Mouse (Mus musculus): ENCODE measurements around the gene Smpd2.

Smpd2 gene

GRCm38 (mm10) chr10:41450780-41451522 lies 39.2 kb downstream of the Smpd2 start:
- peak; percentile 82 for DNase-seq

- peak; percentile 99 for DNase-seq
Measured at GRCm38 (mm10) chr10:41450137-41450670, 40.0 kb downstream of the Smpd2 start, which contains the start of gene Zbtb24. Gene Zbtb24 (plus strand): TSS chr10:41450383.

- DNase-seq, result no peak
Measured at GRCm38 (mm10) chr10:41449684-41450083, 40.5 kb downstream of the Smpd2 start.

- peak; percentile 8 for DNase-seq
Measured at GRCm38 (mm10) chr10:41448216-41448615, 42.0 kb downstream of the Smpd2 start.

All from heart, adult 11 months (tissue).